Mouse (Mus musculus): ENCODE measurements around the gene Anxa9. TPM values are rescaled to one million over a fixed set of nuclear protein-coding genes. Genes with fewer than 3 reads are reported as not detected.
A peak's percentile ranks its signal among the peaks of the same experiment; 100 is the strongest.

Gene Anxa9
- polyA plus RNA-seq, 1 experiment from 2014 or later: 57.2 TPM

DNA sequence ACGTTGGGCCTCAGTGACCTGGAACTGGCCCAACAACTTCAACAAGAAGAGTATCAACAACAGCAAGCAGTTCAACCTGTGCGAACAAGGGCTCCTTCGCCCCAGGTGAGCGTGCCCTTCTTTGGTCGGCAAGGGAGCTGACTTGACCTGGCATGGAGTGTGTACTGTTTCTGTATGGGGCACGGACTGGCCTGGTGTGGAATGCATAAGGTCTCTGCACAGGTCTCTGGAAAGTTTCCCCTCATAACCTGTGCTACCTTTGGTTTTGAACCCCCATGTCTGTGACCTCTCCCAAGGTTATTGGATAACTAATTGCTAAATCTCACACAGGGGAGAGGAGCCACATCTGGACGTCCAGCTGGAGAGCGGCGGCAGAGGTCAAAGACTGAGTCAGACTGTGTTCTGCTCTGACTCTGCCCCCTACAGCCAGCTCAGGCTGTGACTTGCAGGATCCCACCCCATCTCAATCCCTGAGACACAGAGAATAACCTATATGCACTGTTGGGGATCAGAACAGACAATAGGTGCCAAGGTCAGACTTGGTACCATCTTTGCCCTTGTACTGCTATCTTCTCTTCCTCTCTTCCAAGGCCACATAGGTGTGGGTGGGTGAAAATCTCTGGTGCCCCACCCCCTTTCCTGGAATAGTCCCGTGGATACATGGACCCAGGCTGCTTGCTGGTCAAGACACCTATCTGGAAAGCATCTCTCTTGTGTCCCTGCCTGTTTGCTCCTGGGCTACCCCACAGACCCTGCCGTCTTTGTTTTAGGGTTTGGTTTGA lies 11.5 kb downstream of the Anxa9 start:
- 57% methylated on average over 11 of the region's 11 CpGs for WGBS
- ATAC-seq (ENCODE audit: low FRiP score, low TSS enrichment): no peak
- TF ChIP-seq EP300 (optimal IDR thresholded peaks at IDR 0.05): no peak
- TF ChIP-seq CTCF (IDR thresholded peaks at IDR 0.05; ENCODE audit: low read depth): no peak

GRCm38 (mm10) chr3:95294718-95295117 lies 12.3 kb downstream of the Anxa9 start:
- no peak for ATAC-seq (ENCODE audit: low FRiP score, low TSS enrichment)
- no peaks in the 10 kb centered on the region for H3K27me3 ChIP-seq (ENCODE audit: control insufficient read depth, insufficient read depth, low read length)
- no peak for DNase-seq (ENCODE audit: low spot score)
- TF ChIP-seq EP300 (optimal IDR thresholded peaks at IDR 0.05) (no peak), CTCF (IDR thresholded peaks at IDR 0.05; ENCODE audit: low read depth) (no peak)
- no peaks in the 10 kb centered on the region for H3K4me1 ChIP-seq (replicated peaks; ENCODE audit: control insufficient read depth, insufficient read depth)
- no peaks in the 10 kb centered on the region for H3K9me3 ChIP-seq (ENCODE audit: control insufficient read depth, low read length)
- peaks cover 8% of the 10 kb centered on the region; the same call in 1 of the 2 replicates for H3K36me3 ChIP-seq (ENCODE audit: control insufficient read depth, insufficient read depth, low read length)
- WGBS: 70% methylated on average over 5 of the region's 5 CpGs
- H3K4me3 ChIP-seq (ENCODE audit: low read depth, low read length): no peak overlapping the region
- H3K9ac ChIP-seq (ENCODE audit: low read length): no peak overlapping the region
- H3K4me2 ChIP-seq (replicated peaks; ENCODE audit: low read depth): no peak overlapping the region
- peak overlapping the region; percentile 70 for H3K27ac ChIP-seq (replicated peaks)

More for the DNA sequence above, 11.5 kb downstream of the Anxa9 start:
- Histone ChIP-seq H3K27ac (replicated peaks) (peak overlapping the region; percentile 31), H3K4me3 (ENCODE audit: low read depth, low read length) (no peak overlapping the region), H3K36me3 (ENCODE audit: control insufficient read depth, insufficient read depth, low read length) (peaks cover 8% of the 10 kb centered on the region; the same call in 1 of the 2 replicates), H3K9ac (ENCODE audit: low read length) (no peak overlapping the region), H3K4me2 (replicated peaks; ENCODE audit: low read depth) (no peak overlapping the region), H3K4me1 (replicated peaks; ENCODE audit: control insufficient read depth, insufficient read depth) (no peaks in the 10 kb centered on the region), H3K9me3 (ENCODE audit: control insufficient read depth, low read length) (no peaks in the 10 kb centered on the region), H3K27me3 (ENCODE audit: control insufficient read depth, insufficient read depth, low read length) (no peaks in the 10 kb centered on the region)
- no peak for DNase-seq (ENCODE audit: low spot score)

DNA sequence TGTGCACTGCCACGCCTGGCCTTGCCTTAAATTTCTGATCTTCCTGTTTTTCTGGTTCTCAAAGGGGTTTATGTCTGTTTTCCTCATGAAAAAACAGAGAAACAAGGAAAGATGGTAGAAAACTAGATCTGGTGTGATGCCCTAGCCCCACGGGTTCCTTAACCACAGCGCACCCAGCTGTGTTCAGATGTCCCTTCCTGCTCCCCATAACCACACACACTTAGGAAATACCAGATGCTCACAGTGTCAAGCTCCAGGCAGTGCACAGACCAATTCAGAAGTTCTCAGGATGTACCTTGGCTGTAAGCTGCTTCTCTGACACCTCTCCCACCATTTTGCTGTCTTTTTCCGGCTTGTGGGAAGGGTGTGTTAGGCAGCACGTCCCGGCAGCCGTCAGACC lies 12.7 kb downstream of the Anxa9 start:
- TF ChIP-seq EP300 (optimal IDR thresholded peaks at IDR 0.05): no peak
- TF ChIP-seq CTCF (IDR thresholded peaks at IDR 0.05; ENCODE audit: low read depth): no peak
- peak overlapping the region; percentile 70 for H3K27ac ChIP-seq (replicated peaks)
- H3K9ac ChIP-seq (ENCODE audit: low read length): no peak overlapping the region
- no peak overlapping the region for H3K4me2 ChIP-seq (replicated peaks; ENCODE audit: low read depth)
- no peak overlapping the region for H3K4me3 ChIP-seq (ENCODE audit: low read depth, low read length)
- WGBS: 71% methylated on average over 7 of the region's 7 CpGs
- peaks cover 8% of the 10 kb centered on the region; the same call in 1 of the 2 replicates for H3K36me3 ChIP-seq (ENCODE audit: control insufficient read depth, insufficient read depth, low read length)
- DNase-seq (ENCODE audit: low spot score) (no peak), ATAC-seq (ENCODE audit: low FRiP score, low TSS enrichment) (no peak)
- H3K4me1 ChIP-seq (replicated peaks; ENCODE audit: control insufficient read depth, insufficient read depth): no peaks in the 10 kb centered on the region
- H3K27me3 ChIP-seq (ENCODE audit: control insufficient read depth, insufficient read depth, low read length): no peaks in the 10 kb centered on the region
- no peaks in the 10 kb centered on the region for H3K9me3 ChIP-seq (ENCODE audit: control insufficient read depth, low read length)

DNA sequence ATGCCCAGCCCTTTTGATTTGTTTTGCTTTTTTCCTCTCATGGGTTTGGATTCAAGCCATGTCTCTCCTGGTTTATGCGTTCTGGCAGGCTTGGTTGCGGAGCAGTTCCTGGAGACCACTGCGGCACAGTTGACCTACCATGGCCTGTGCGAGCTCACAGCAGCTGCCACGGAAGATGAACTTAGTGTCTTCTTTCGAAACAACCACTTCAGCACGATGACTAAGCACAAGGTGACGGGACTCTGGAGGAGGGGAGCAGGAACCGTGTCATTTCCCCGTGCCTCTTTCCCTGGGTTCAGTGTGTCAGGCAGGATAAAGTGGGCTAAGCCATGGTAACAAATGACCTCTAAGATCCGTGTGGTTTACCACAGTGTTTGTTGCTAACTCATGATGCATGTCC lies 13.4 kb downstream of the Anxa9 start:
- no peak; the same call in 1 of the 2 replicates for ATAC-seq (ENCODE audit: low FRiP score, low TSS enrichment)
- no peaks in the 10 kb centered on the region for H3K4me1 ChIP-seq (replicated peaks; ENCODE audit: control insufficient read depth, insufficient read depth)
- no peak for DNase-seq (ENCODE audit: low spot score)
- peaks cover 8% of the 10 kb centered on the region; the same call in 1 of the 2 replicates for H3K36me3 ChIP-seq (ENCODE audit: control insufficient read depth, insufficient read depth, low read length)
- no peak overlapping the region for H3K4me3 ChIP-seq (ENCODE audit: low read depth, low read length)
- no peaks in the 10 kb centered on the region for H3K9me3 ChIP-seq (ENCODE audit: control insufficient read depth, low read length)
- TF ChIP-seq EP300 (optimal IDR thresholded peaks at IDR 0.05) (no peak), CTCF (IDR thresholded peaks at IDR 0.05; ENCODE audit: low read depth) (no peak)
- no peaks in the 10 kb centered on the region for H3K27me3 ChIP-seq (ENCODE audit: control insufficient read depth, insufficient read depth, low read length)
- no peak overlapping the region for H3K9ac ChIP-seq (ENCODE audit: low read length)
- WGBS: 54% methylated on average over 11 of the region's 11 CpGs
- no peak overlapping the region for H3K4me2 ChIP-seq (replicated peaks; ENCODE audit: low read depth)
- 0 out of 2 replicates have a peak overlapping the region, but pooled peaks have one; percentile 36 for H3K27ac ChIP-seq (replicated peaks)

GRCm38 (mm10) chr3:95292899-95293298 lies 14.1 kb downstream of the Anxa9 start:
- H3K4me3 ChIP-seq (ENCODE audit: low read depth, low read length): no peak overlapping the region
- H3K27me3 ChIP-seq (ENCODE audit: control insufficient read depth, insufficient read depth, low read length): no peaks in the 10 kb centered on the region
- H3K9me3 ChIP-seq (ENCODE audit: control insufficient read depth, low read length): no peaks in the 10 kb centered on the region
- H3K4me1 ChIP-seq (replicated peaks; ENCODE audit: control insufficient read depth, insufficient read depth): no peaks in the 10 kb centered on the region
- no peak for ATAC-seq (ENCODE audit: low FRiP score, low TSS enrichment)
- no peak overlapping the region for H3K9ac ChIP-seq (ENCODE audit: low read length)
- H3K27ac ChIP-seq (replicated peaks): no peak overlapping the region
- 87% methylated on average over 2 of the region's 2 CpGs for WGBS
- peaks cover 11% of the 10 kb centered on the region for H3K36me3 ChIP-seq (ENCODE audit: control insufficient read depth, insufficient read depth, low read length)
- TF ChIP-seq CTCF (IDR thresholded peaks at IDR 0.05; ENCODE audit: low read depth) (no peak), EP300 (optimal IDR thresholded peaks at IDR 0.05) (no peak)
- no peak for DNase-seq (ENCODE audit: low spot score)
- H3K4me2 ChIP-seq (replicated peaks; ENCODE audit: low read depth): no peak overlapping the region

DNA sequence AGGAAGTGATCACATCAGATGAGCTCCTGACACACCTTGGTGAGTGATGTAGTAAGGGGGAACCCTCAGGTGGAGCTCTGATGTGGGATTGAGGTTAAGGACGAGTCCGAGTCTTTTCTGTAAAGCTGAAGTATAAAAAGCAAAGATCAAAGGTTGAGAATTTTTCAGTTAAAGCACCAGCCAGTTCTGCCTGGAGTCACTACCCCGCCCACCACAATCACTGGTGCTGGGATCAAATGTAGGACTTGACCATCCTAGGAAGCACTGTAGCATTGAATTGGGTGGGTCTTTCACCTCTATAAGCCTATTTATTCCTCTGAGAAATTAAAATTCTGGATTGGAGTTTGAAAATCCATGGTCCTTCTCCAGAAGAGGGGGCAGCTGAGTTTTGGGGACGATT lies 15.9 kb downstream of the Anxa9 start:
- 75% methylated on average over 4 of the region's 4 CpGs for whole genome bisulfite sequencing
- no peak for TF ChIP-seq CTCF (IDR thresholded peaks at IDR 0.05; ENCODE audit: low read depth)
- no peak for TF ChIP-seq EP300 (optimal IDR thresholded peaks at IDR 0.05)
- no peak overlapping the region for H3K4me2 ChIP-seq (replicated peaks; ENCODE audit: low read depth)
- no peaks in the 10 kb centered on the region for H3K27me3 ChIP-seq (ENCODE audit: control insufficient read depth, insufficient read depth, low read length)
- H3K9me3 ChIP-seq (ENCODE audit: control insufficient read depth, low read length): no peaks in the 10 kb centered on the region
- H3K4me1 ChIP-seq (replicated peaks; ENCODE audit: control insufficient read depth, insufficient read depth): no peaks in the 10 kb centered on the region
- no peak overlapping the region for H3K9ac ChIP-seq (ENCODE audit: low read length)
- H3K36me3 ChIP-seq (ENCODE audit: control insufficient read depth, insufficient read depth, low read length): peaks cover 15% of the 10 kb centered on the region
- no peak overlapping the region for H3K27ac ChIP-seq (replicated peaks)
- no peak for DNase-seq (ENCODE audit: low spot score)
- no peak overlapping the region for H3K4me3 ChIP-seq (ENCODE audit: low read depth, low read length)
- no peak for ATAC-seq (ENCODE audit: low FRiP score, low TSS enrichment)

All from stomach, postnatal 0 days (tissue).